In the genomic region with DNA sequence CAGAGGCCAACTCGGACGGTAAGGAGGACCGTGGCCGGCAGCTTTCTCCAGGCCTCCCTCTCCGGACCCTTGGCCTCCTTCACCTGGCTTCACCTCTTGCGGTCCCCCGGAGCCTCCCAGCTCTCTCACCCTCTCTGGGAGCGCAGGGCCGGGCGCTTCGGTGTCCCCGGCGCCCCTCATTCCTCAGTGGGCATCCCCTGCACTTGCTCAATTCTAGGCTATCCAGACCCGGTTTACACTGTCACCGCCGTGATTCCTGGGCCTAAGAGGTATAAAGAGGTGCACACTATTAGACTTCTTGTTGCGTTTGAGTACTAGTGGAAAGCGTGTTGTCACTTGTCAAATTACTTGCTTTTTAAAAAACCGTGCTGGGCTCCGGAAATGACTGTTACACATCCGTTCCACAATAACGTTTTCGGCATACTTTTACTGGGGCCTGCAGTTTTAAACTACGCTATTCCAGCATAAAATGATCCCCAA, we compare ENCODE assay signal across 8 mouse cellular contexts. TPM values are rescaled to one million over a fixed set of nuclear protein-coding genes. Genes with fewer than 3 reads are reported as not detected.
A peak's percentile ranks its signal among the peaks of the same experiment; 100 is the strongest.
DNase-seq lines count a peak whose midpoint lies in the region; ATAC-seq and TF ChIP-seq lines count a peak whose summit lies in the region.

No protein-coding gene starts in this region.

- peak overlapping the region; percentile 89 for H3K27ac ChIP-seq in lung, embryonic 15.5 days
- H3K27ac ChIP-seq in embryonic facial prominence, embryonic 11.5 days (replicated peaks; ENCODE audit: low read depth, low read length), result peak overlapping the region; percentile 75
- H3K27ac ChIP-seq in intestine, embryonic 16.5 days (ENCODE audit: low read length), result peak overlapping the region; percentile 86

- ATAC-seq in lung, embryonic 15.5 days (ENCODE audit: borderline replicate concordance, extremely low read depth, low FRiP score, low TSS enrichment), result peak; percentile 67
- no peak; the same call in 1 of the 2 replicates for ATAC-seq in embryonic facial prominence, embryonic 11.5 days (replicated peaks; ENCODE audit: insufficient number of reproducible peaks, low FRiP score, low TSS enrichment, low read depth)
- peak; percentile 75 for ATAC-seq in intestine, embryonic 16.5 days

- H3ac ChIP-seq in myocyte (ENCODE audit: control insufficient read depth, insufficient read length), result peak overlapping the region; percentile 27

- peaks cover 7% of the 10 kb centered on the region for H3K4me1 ChIP-seq in lung, embryonic 15.5 days
- H3K4me1 ChIP-seq in embryonic facial prominence, embryonic 11.5 days (ENCODE audit: control insufficient read depth, insufficient read depth, low read length), result no peaks in the 10 kb centered on the region
- H3K4me1 ChIP-seq in intestine, embryonic 16.5 days (ENCODE audit: control insufficient read depth, insufficient read depth, low read length), result peaks cover 7% of the 10 kb centered on the region

- no peak for TF ChIP-seq POLR2A in myocyte (IDR thresholded peaks at IDR 0.05; ENCODE audit: insufficient read length, low read depth)

- H3K4me2 ChIP-seq in lung, embryonic 15.5 days, result peak overlapping the region; percentile 68
- peak overlapping the region; percentile 50 for H3K4me2 ChIP-seq in embryonic facial prominence, embryonic 11.5 days (ENCODE audit: low read depth, low read length)
- H3K4me2 ChIP-seq in intestine, embryonic 16.5 days (ENCODE audit: low read depth, low read length), result peak overlapping the region; percentile 66
- H3K4me2 ChIP-seq in myocyte (ENCODE audit: low read depth), result peak overlapping the region; percentile 69

- WGBS in lung, embryonic 15.5 days, result under 1% methylated on average over 24 of the region's 24 CpGs
- WGBS in embryonic facial prominence, embryonic 11.5 days, result 1% methylated on average over 24 of the region's 24 CpGs
- under 1% methylated on average over 24 of the region's 24 CpGs for WGBS in intestine, embryonic 16.5 days

- DNase-seq in lung, adult 18-20 months, result no peak
- peak; percentile 4 for DNase-seq in embryonic facial prominence, embryonic 11.5 days (ENCODE audit: low spot score)
- no peak for DNase-seq in cerebellum, adult 18-20 months
- no peak for DNase-seq in cerebellum, adult 8-10 months
- no peak for DNase-seq in urinary bladder, postnatal 10 days (ENCODE audit: low spot score)

- H3K27me3 ChIP-seq in lung, embryonic 15.5 days, result no peaks in the 10 kb centered on the region
- H3K27me3 ChIP-seq in embryonic facial prominence, embryonic 11.5 days (ENCODE audit: control insufficient read depth, insufficient read depth, low read length), result no peaks in the 10 kb centered on the region
- H3K27me3 ChIP-seq in intestine, embryonic 16.5 days (replicated peaks; ENCODE audit: control insufficient read depth, insufficient read depth, low read length), result no peaks in the 10 kb centered on the region
- H3K27me3 ChIP-seq in myocyte (ENCODE audit: control insufficient read depth, insufficient read depth, insufficient read length), result no peaks in the 10 kb centered on the region

- H3K9ac ChIP-seq in lung, embryonic 15.5 days, result peak overlapping the region; percentile 93
- H3K9ac ChIP-seq in embryonic facial prominence, embryonic 11.5 days (replicated peaks; ENCODE audit: low read length), result peak overlapping the region; percentile 97
- peak overlapping the region; percentile 97 for H3K9ac ChIP-seq in intestine, embryonic 16.5 days (ENCODE audit: low read depth, low read length)

- H3K4me3 ChIP-seq in lung, embryonic 15.5 days, result peak overlapping the region; percentile 96
- H3K4me3 ChIP-seq in embryonic facial prominence, embryonic 11.5 days (ENCODE audit: low read depth, low read length), result peak overlapping the region; percentile 91
- peak overlapping the region; percentile 83 for H3K4me3 ChIP-seq in intestine, embryonic 16.5 days (ENCODE audit: low read length)
- peak overlapping the region; percentile 88 for H3K4me3 ChIP-seq in myocyte

- H3K36me3 ChIP-seq in lung, embryonic 15.5 days, result peaks cover 4% of the 10 kb centered on the region; the same call in 1 of the 2 replicates
- no peaks in the 10 kb centered on the region for H3K36me3 ChIP-seq in embryonic facial prominence, embryonic 11.5 days (replicated peaks; ENCODE audit: control insufficient read depth, insufficient read depth, low read depth, low read length)
- no peaks in the 10 kb centered on the region for H3K36me3 ChIP-seq in intestine, embryonic 16.5 days (ENCODE audit: control insufficient read depth, insufficient read depth, low read length)
- peaks cover 4% of the 10 kb centered on the region for H3K36me3 ChIP-seq in myocyte (ENCODE audit: control insufficient read depth, insufficient read depth)

- H3K79me2 ChIP-seq in myocyte (ENCODE audit: control insufficient read depth, insufficient read depth), result peaks cover 37% of the 10 kb centered on the region

- H3K9me3 ChIP-seq in lung, embryonic 15.5 days, result no peaks in the 10 kb centered on the region
- no peaks in the 10 kb centered on the region for H3K9me3 ChIP-seq in embryonic facial prominence, embryonic 11.5 days (replicated peaks; ENCODE audit: control insufficient read depth, low read length)
- H3K9me3 ChIP-seq in intestine, embryonic 16.5 days (ENCODE audit: control insufficient read depth, low read length), result no peaks in the 10 kb centered on the region

TF ChIP-seq in myocyte, 11 proteins besides CTCF, POLR2A, EP300 and RAD21:
- TF ChIP-seq SRF (IDR thresholded peaks at IDR 0.05; ENCODE audit: control insufficient read depth, insufficient read length, low read depth) (no peak), E2F4 (IDR thresholded peaks at IDR 0.05; ENCODE audit: insufficient read depth) (no peak), POLR2AphosphoS2 (IDR thresholded peaks at IDR 0.05; ENCODE audit: insufficient read length, low read depth) (no peak), USF1 (IDR thresholded peaks at IDR 0.05; ENCODE audit: low read depth) (no peak), REST (IDR thresholded peaks at IDR 0.05; ENCODE audit: insufficient read depth, insufficient read length) (no peak)
TF ChIP-seq in myocyte: peak in this region for 0.

RNA-seq across cellular contexts. Expression of a gene that starts 0.6 kb away (rescaled TPM):
- 115 and 118 TPM in 2 replicates for polyA plus RNA-seq in lung, embryonic 15.5 days (2015; fragmentation: Nextera tagmentation; extraction: Ambion mirVana)
- 128 and 142 TPM in 2 replicates for polyA plus RNA-seq in embryonic facial prominence, embryonic 11.5 days (2014; fragmentation: Nextera tagmentation; extraction: Ambion mirVana)
- 82.4 and 84.9 TPM in 2 replicates for polyA plus RNA-seq in intestine, embryonic 16.5 days (2015; fragmentation: Nextera tagmentation; extraction: Ambion mirVana)
- polyA plus RNA-seq in myocyte (2012; fragmentation: generic; extraction: Trizol), result 27.3 TPM
